Mouse (Mus musculus) limb, embryonic 13.5 days (tissue): Measurements from ENCODE around the gene Gorasp2. TPM values are rescaled to one million over a fixed set of nuclear protein-coding genes. Genes with fewer than 3 reads are reported as not detected.

Experiments
- ATAC-seq: fragments of 200-750 bp; cut with Nextera tagmentation; 2 replicates; pipeline ENCODE4 v1.8.0; 2017; ENCODE audit warnings: low read depth, moderate number of reproducible peaks, moderate TSS enrichment; ENCODE audit not compliant: low FRiP score
- H3K27ac ChIP-seq: fragments of 300-500 bp; sonication (generic); 2 replicates; pipeline ENCODE4 v1.5.1; 2015; ENCODE audit warnings: inconsistent platforms, mild to moderate bottlenecking, moderate library complexity
- H3K27me3 ChIP-seq: fragments of 300-500 bp; sonication (generic); 2 replicates; pipeline ENCODE4 v1.6.1; 2015; ENCODE audit warnings: mild to moderate bottlenecking, inconsistent platforms
- H3K36me3 ChIP-seq: fragments of 300-500 bp; sonication (generic); 2 replicates; pipeline ENCODE4 v1.6.1; 2015; ENCODE audit warnings: inconsistent platforms, mild to moderate bottlenecking, moderate library complexity
- H3K4me1 ChIP-seq: fragments of 300-500 bp; sonication (generic); 2 replicates; pipeline ENCODE4 v1.6.1; 2015; ENCODE audit warnings: inconsistent platforms
- H3K4me2 ChIP-seq: fragments of 300-500 bp; sonication (generic); replicated peaks from 2 replicates; pipeline ENCODE4 v1.6.1; 2015; ENCODE audit warnings: inconsistent platforms, mild to moderate bottlenecking, moderate library complexity
- H3K4me3 ChIP-seq: fragments of 300-500 bp; sonication (generic); 2 replicates; pipeline ENCODE4 v1.5.1; 2015; ENCODE audit warnings: moderate library complexity, mild to moderate bottlenecking, inconsistent platforms
- H3K9ac ChIP-seq: fragments of 300-500 bp; sonication (generic); 2 replicates; pipeline ENCODE4 v1.6.1; 2015; ENCODE audit warnings: mild to moderate bottlenecking, inconsistent platforms
- H3K9me3 ChIP-seq: fragments of 300-500 bp; sonication (generic); 2 replicates; pipeline ENCODE4 v1.6.1; 2016; ENCODE audit warnings: inconsistent platforms
- WGBS: fragments of 180-500 bp; shearing (Covaris S2); methylation state at CpG from one replicate; pipeline ENCODE4 v1.1.7; 2015; 5-methylcytosine and 5-hydroxymethylcytosine counted together
- polyA plus RNA-seq: library from polyadenylated mRNA; unstranded; fragments of >200 nt; fragmentation: Nextera tagmentation; extraction: Ambion mirVana; gene quantifications from 2 replicates; pipeline ENCODE4 v1.2.1, GENCODE M21; 2015

The Gorasp2 gene
- 164 and 170 TPM in 2 replicates for polyA plus RNA-seq

GRCm38 (mm10) chr2:70660887-70661714 is at the start of gene Gorasp2:
Gorasp2 (plus strand) TSS chr2:70661576.
- peak within 1 kb of the TSS; percentile 89 for H3K4me2 ChIP-seq
- H3K9ac ChIP-seq = peak within 1 kb of the TSS; percentile 98
- H3K27me3 ChIP-seq = 0 out of 2 replicates have a peak, but pooled peaks cover 6% of the 10 kb centered on the region
- ATAC-seq = peak; percentile 96
- peak within 1 kb of the TSS; percentile 92 for H3K27ac ChIP-seq
- H3K4me1 ChIP-seq = peaks cover 22% of the 10 kb centered on the region
- peak within 1 kb of the TSS; percentile 90 for H3K4me3 ChIP-seq
- 0 out of 2 replicates have a peak, but pooled peaks cover 2% of the 10 kb centered on the region for H3K36me3 ChIP-seq
- WGBS = 1% methylated on average over 64 of the region's 64 CpGs
- no peaks in the 10 kb centered on the region for H3K9me3 ChIP-seq

- ATAC-seq = no peak
- H3K27me3 ChIP-seq = peaks cover 3% of the 10 kb centered on the region; the same call in 1 of the 2 replicates
Observed at GRCm38 (mm10) chr2:70614745-70615351, 46.5 kb upstream of the Gorasp2 start.

GRCm38 (mm10) chr2:70616076-70616475 is 45.3 kb upstream of the Gorasp2 start:
- WGBS = 77% methylated on average over 2 of the region's 2 CpGs
- Histone ChIP-seq H3K27ac (no peak overlapping the region), H3K36me3 (no peaks in the 10 kb centered on the region), H3K4me3 (no peak overlapping the region), H3K27me3 (peaks cover 3% of the 10 kb centered on the region; the same call in 1 of the 2 replicates), H3K9me3 (0 out of 2 replicates have a peak, but pooled peaks cover 4% of the 10 kb centered on the region), H3K4me1 (peaks cover 8% of the 10 kb centered on the region; the same call in 1 of the 2 replicates), H3K9ac (no peak overlapping the region), H3K4me2 (no peak overlapping the region)
- no peak for ATAC-seq

More at GRCm38 (mm10) chr2:70614745-70615351, 46.5 kb upstream of the Gorasp2 start:
- 87% methylated on average over 7 of the region's 7 CpGs for WGBS
- no peak overlapping the region for H3K4me3 ChIP-seq
- H3K9ac ChIP-seq = no peak overlapping the region
- no peak overlapping the region for H3K4me2 ChIP-seq
- H3K9me3 ChIP-seq = 0 out of 2 replicates have a peak, but pooled peaks cover 4% of the 10 kb centered on the region
- no peak overlapping the region for H3K27ac ChIP-seq
- H3K36me3 ChIP-seq = no peaks in the 10 kb centered on the region
- H3K4me1 ChIP-seq = peaks cover 2% of the 10 kb centered on the region; the same call in 1 of the 2 replicates

GRCm38 (mm10) chr2:70616617-70617016 is 44.8 kb upstream of the Gorasp2 start:
- ATAC-seq = no peak
- Histone ChIP-seq H3K9ac (no peak overlapping the region), H3K27ac (no peak overlapping the region), H3K4me1 (peaks cover 8% of the 10 kb centered on the region; the same call in 1 of the 2 replicates), H3K27me3 (peaks cover 3% of the 10 kb centered on the region; the same call in 1 of the 2 replicates), H3K4me3 (no peak overlapping the region), H3K4me2 (no peak overlapping the region), H3K9me3 (0 out of 2 replicates have a peak, but pooled peaks cover 4% of the 10 kb centered on the region), H3K36me3 (no peaks in the 10 kb centered on the region)
- WGBS = 72% methylated on average over 3 of the region's 3 CpGs

GRCm38 (mm10) chr2:70619232-70619835 is 42.0 kb upstream of the Gorasp2 start:
- H3K4me2 ChIP-seq = no peak overlapping the region
- no peaks in the 10 kb centered on the region for H3K36me3 ChIP-seq
- no peak overlapping the region for H3K9ac ChIP-seq
- peaks cover 8% of the 10 kb centered on the region; the same call in 1 of the 2 replicates for H3K4me1 ChIP-seq
- H3K27me3 ChIP-seq = peaks cover 7% of the 10 kb centered on the region
- ATAC-seq = no peak
- peak overlapping the region; percentile 52; the same call in 1 of the 2 replicates for H3K27ac ChIP-seq
- no peaks in the 10 kb centered on the region for H3K9me3 ChIP-seq
- WGBS = 85% methylated on average over 6 of the region's 6 CpGs
- no peak overlapping the region for H3K4me3 ChIP-seq

GRCm38 (mm10) chr2:70620225-70620624 is 41.2 kb upstream of the Gorasp2 start:
- 32% methylated on average over 6 of the region's 6 CpGs for WGBS
- Histone ChIP-seq H3K27me3 (peaks cover 8% of the 10 kb centered on the region), H3K4me3 (no peak overlapping the region), H3K4me2 (no peak overlapping the region), H3K9ac (no peak overlapping the region), H3K4me1 (peaks cover 8% of the 10 kb centered on the region; the same call in 1 of the 2 replicates), H3K9me3 (no peaks in the 10 kb centered on the region), H3K36me3 (no peaks in the 10 kb centered on the region), H3K27ac (no peak overlapping the region)
- no peak for ATAC-seq

GRCm38 (mm10) chr2:70622244-70622643 is 39.1 kb upstream of the Gorasp2 start:
- H3K36me3 ChIP-seq = no peaks in the 10 kb centered on the region
- 59% methylated on average over 4 of the region's 4 CpGs for WGBS
- ATAC-seq = no peak

GRCm38 (mm10) chr2:70625761-70626160 is 35.6 kb upstream of the Gorasp2 start:
- no peak overlapping the region for H3K4me3 ChIP-seq
- ATAC-seq = no peak
- WGBS = 80% methylated on average over 7 of the region's 7 CpGs
- no peak overlapping the region for H3K9ac ChIP-seq
- no peaks in the 10 kb centered on the region for H3K36me3 ChIP-seq
- peaks cover 17% of the 10 kb centered on the region for H3K4me1 ChIP-seq
- H3K9me3 ChIP-seq = 0 out of 2 replicates have a peak, but pooled peaks cover 5% of the 10 kb centered on the region
- no peak overlapping the region for H3K27ac ChIP-seq
- peaks cover 16% of the 10 kb centered on the region for H3K27me3 ChIP-seq
- no peak overlapping the region for H3K4me2 ChIP-seq

More at GRCm38 (mm10) chr2:70622244-70622643, 39.1 kb upstream of the Gorasp2 start:
- Histone ChIP-seq H3K4me2 (no peak overlapping the region), H3K27ac (no peak overlapping the region), H3K27me3 (peaks cover 8% of the 10 kb centered on the region), H3K4me3 (no peak overlapping the region), H3K9me3 (0 out of 2 replicates have a peak, but pooled peaks cover 2% of the 10 kb centered on the region), H3K9ac (no peak overlapping the region), H3K4me1 (peaks cover 8% of the 10 kb centered on the region; the same call in 1 of the 2 replicates)

- Histone ChIP-seq H3K36me3 (no peaks in the 10 kb centered on the region), H3K9ac (no peak overlapping the region), H3K4me1 (peaks cover 17% of the 10 kb centered on the region), H3K4me3 (no peak overlapping the region), H3K27me3 (peaks cover 34% of the 10 kb centered on the region), H3K4me2 (no peak overlapping the region), H3K27ac (no peak overlapping the region), H3K9me3 (0 out of 2 replicates have a peak, but pooled peaks cover 5% of the 10 kb centered on the region)
- no peak for ATAC-seq
- WGBS = 71% methylated on average over 12 of the region's 12 CpGs
Observed at GRCm38 (mm10) chr2:70628397-70628796, 33.0 kb upstream of the Gorasp2 start.

GRCm38 (mm10) chr2:70629339-70629761 is 32.0 kb upstream of the Gorasp2 start:
- Histone ChIP-seq H3K9ac (peak overlapping the region; percentile 19; the same call in 1 of the 2 replicates), H3K4me1 (peaks cover 17% of the 10 kb centered on the region), H3K27me3 (peaks cover 36% of the 10 kb centered on the region), H3K9me3 (0 out of 2 replicates have a peak, but pooled peaks cover 5% of the 10 kb centered on the region), H3K4me2 (peak overlapping the region; percentile 61), H3K27ac (0 out of 2 replicates have a peak overlapping the region, but pooled peaks have one; percentile 33), H3K4me3 (peak overlapping the region; percentile 32), H3K36me3 (no peaks in the 10 kb centered on the region)
- ATAC-seq = peak; percentile 90
- 3% methylated on average over 10 of the region's 10 CpGs for WGBS

GRCm38 (mm10) chr2:70629921-70630320 is 31.5 kb upstream of the Gorasp2 start:
- Histone ChIP-seq H3K4me2 (peak overlapping the region; percentile 61), H3K36me3 (no peaks in the 10 kb centered on the region), H3K4me1 (peaks cover 17% of the 10 kb centered on the region), H3K4me3 (peak overlapping the region; percentile 32), H3K9ac (no peak overlapping the region), H3K9me3 (0 out of 2 replicates have a peak, but pooled peaks cover 5% of the 10 kb centered on the region), H3K27ac (no peak overlapping the region), H3K27me3 (peaks cover 39% of the 10 kb centered on the region)
- WGBS = 45% methylated on average over 3 of the region's 3 CpGs
- peak; percentile 35 for ATAC-seq
